Mouse (Mus musculus) heart, postnatal 25 days (tissue): ENCODE results near the gene B3gnt2. TPM values are rescaled to one million over a fixed set of nuclear protein-coding genes. Genes with fewer than 3 reads are reported as not detected.

Source experiments
- DNase-seq: peaks from one replicate; pipeline ENCODE4 v3.0.0; 2022; ENCODE audit warnings: low spot score
- intact Hi-C: fragments of 180-260 bp; cut with DNase I; formaldehyde crosslinking; loops from one replicate; pipeline ENCODE4 v1.15.1; 2025
- total RNA-seq, 2 experiments: library from RNA; stranded (reverse); gene quantifications; 2 replicates each; pipeline ENCODE4 v1.2.3; 2021

The B3gnt2 gene
- total RNA-seq, 2 experiments from 2014 or later: 4.8 to 6.0 TPM

- no peak for DNase-seq
- intact Hi-C loops: no loop called here
These were observed 7.1 kb downstream of the B3gnt2 start for GRCm38 (mm10) chr11:22853477-22854157.

GRCm38 (mm10) chr11:22852510-22852909, 8.3 kb downstream of the B3gnt2 start:
- intact Hi-C loops: no loop called here
- DNase-seq: no peak

- no peak for DNase-seq
- intact Hi-C loops: no loop called here
These were observed 9.3 kb downstream of the B3gnt2 start for GRCm38 (mm10) chr11:22851416-22851815.

- DNase-seq: no peak
- intact Hi-C loops: no loop called here
These were observed 10.7 kb downstream of the B3gnt2 start for GRCm38 (mm10) chr11:22850077-22850476.

- DNase-seq: no peak
- intact Hi-C loops: loop anchor here (5.0 kb wide), 1 partner anchor 86 kb away; no protein-coding TSS in a partner anchor
These were observed 12.0 kb downstream of the B3gnt2 start for GRCm38 (mm10) chr11:22848649-22849195.

GRCm38 (mm10) chr11:22847732-22848648, 12.8 kb downstream of the B3gnt2 start:
- intact Hi-C loops: loop anchor here (5.0 kb wide), 1 partner anchor 86 kb away; no protein-coding TSS in a partner anchor
- no peak for DNase-seq

- no peak for DNase-seq
- intact Hi-C loops: loop anchor here (5.0 kb wide), 1 partner anchor 85 kb away; no protein-coding TSS in a partner anchor
These were observed 13.6 kb downstream of the B3gnt2 start for GRCm38 (mm10) chr11:22846960-22847731.

- intact Hi-C loops: loop anchor here (5.0 kb wide), 1 partner anchor 84 kb away; no protein-coding TSS in a partner anchor
- DNase-seq: no peak
These were observed 14.5 kb downstream of the B3gnt2 start for GRCm38 (mm10) chr11:22846093-22846835.

- intact Hi-C loops: loop anchor here (5.0 kb wide), 1 partner anchor 83 kb away; no protein-coding TSS in a partner anchor
- DNase-seq: no peak
These were observed 15.7 kb downstream of the B3gnt2 start for GRCm38 (mm10) chr11:22844754-22845718.

- intact Hi-C loops: no loop called here
- no peak for DNase-seq
These were observed 21.3 kb downstream of the B3gnt2 start for GRCm38 (mm10) chr11:22839456-22839855.

- DNase-seq: no peak
- intact Hi-C loops: no loop called here
These were observed 22.4 kb downstream of the B3gnt2 start for GRCm38 (mm10) chr11:22838361-22838760.

GRCm38 (mm10) chr11:22836269-22836668, 24.5 kb downstream of the B3gnt2 start:
- no peak for DNase-seq
- intact Hi-C loops: no loop called here

- no peak for DNase-seq
- intact Hi-C loops: no loop called here
These were observed 28.2 kb downstream of the B3gnt2 start for GRCm38 (mm10) chr11:22832600-22832999.

GRCm38 (mm10) chr11:22831916-22832315, 28.8 kb downstream of the B3gnt2 start:
- intact Hi-C loops: no loop called here

GRCm38 (mm10) chr11:22830684-22831083, 30.1 kb downstream of the B3gnt2 start:
- intact Hi-C loops: no loop called here
- no peak for DNase-seq

More at GRCm38 (mm10) chr11:22831916-22832315, 28.8 kb downstream of the B3gnt2 start:
- no peak for DNase-seq

GRCm38 (mm10) chr11:22830179-22830611, 30.6 kb downstream of the B3gnt2 start:
- intact Hi-C loops: no loop called here
- DNase-seq: no peak

GRCm38 (mm10) chr11:22828988-22829632, 31.7 kb downstream of the B3gnt2 start:
- DNase-seq: no peak
- intact Hi-C loops: no loop called here
